17 mouse cellular contexts compared by ENCODE assay signal in the genomic region with DNA sequence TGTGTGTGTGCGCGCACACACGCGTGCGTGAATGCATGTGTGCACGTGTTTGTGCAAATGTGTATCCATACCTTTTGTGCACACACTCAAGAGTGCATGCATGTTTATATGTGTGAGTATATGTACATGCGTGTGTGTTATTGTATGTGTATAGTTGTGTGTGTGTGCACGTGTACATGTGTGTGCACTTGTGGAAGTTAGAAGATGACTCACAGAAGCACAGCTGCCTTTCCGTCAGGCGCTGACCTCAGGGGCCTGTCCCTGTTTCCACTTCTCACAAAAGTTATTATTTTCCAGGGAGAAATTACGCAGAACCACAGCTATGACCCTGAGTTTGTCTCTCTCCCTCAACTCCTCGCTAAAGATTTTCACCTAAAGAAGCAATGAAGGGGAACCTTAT. TPM values are rescaled to one million over a fixed set of nuclear protein-coding genes. Genes with fewer than 3 reads are reported as not detected.
"Had no signal": no experiment of that assay in that cellular context is flagged by ENCODE, and none has a peak within 500 bp of the region (broad histone marks: within the 10 kb centered on the region; RNA-seq: fewer than 3 reads in every experiment).

No protein-coding gene starts in this region.

- H3K9ac ChIP-seq: neural tube, embryonic 13.5 days; neural tube, embryonic 15.5 days; stomach, embryonic 15.5 days had no signal

- H3K4me2 ChIP-seq: neural tube, embryonic 13.5 days; neural tube, embryonic 15.5 days; stomach, embryonic 15.5 days had no signal

- DNase-seq: retina, postnatal 1 day; right cerebral cortex, adult 18-20 months; right cerebral cortex, postnatal 14 days; right cerebral cortex, postnatal 25 days; right cerebral cortex, postnatal 4 days; spleen, adult 18-20 months; thymus, adult 18-20 months; thymus, adult 2 months; thymus, postnatal 14 days; thymus, postnatal 25 days; thymus, postnatal 36 days; thymus, postnatal 4 days had no signal

- H3K27ac ChIP-seq: neural tube, embryonic 13.5 days; neural tube, embryonic 15.5 days; stomach, embryonic 15.5 days; stomach, postnatal 0 days had no signal

- H3K9me3 ChIP-seq: neural tube, embryonic 13.5 days; neural tube, embryonic 15.5 days; stomach, embryonic 15.5 days had no signal

- H3K4me3 ChIP-seq: neural tube, embryonic 13.5 days; neural tube, embryonic 15.5 days; stomach, embryonic 15.5 days had no signal

- H3K36me3 ChIP-seq: neural tube, embryonic 13.5 days; neural tube, embryonic 15.5 days; stomach, embryonic 15.5 days had no signal

RNA-seq across cellular contexts. Expression of gene Gng7, which starts 30.5 kb away (rescaled TPM):
- total RNA-seq: neutrophil, adult 5-6 weeks had no signal

RNA-seq across cellular contexts. Expression of gene Diras1, which starts 41.2 kb away (rescaled TPM):
- total RNA-seq: neutrophil, adult 5-6 weeks had no signal
